Mouse (Mus musculus) cortical plate, adult 2 months (tissue): ENCODE measurements at regions not wholly inside any gene's neighbourhood (a gene's known extent, or its start where the extent isn't known, plus 50 kb on each side); places are given as distances from the start of the nearest gene placed in this dataset.

ENCODE experiments used
- CTCF ChIP-seq: fragments of 200-500 bp; IDR thresholded peaks from 2 replicates; pipeline ENCODE4 v1.5.1; 2011; ENCODE audit warnings: mild to moderate bottlenecking, control low read depth, low read length; ENCODE audit not compliant: insufficient read depth; ENCODE audit errors: extremely low read depth
- POLR2A ChIP-seq: fragments of 200-500 bp; IDR thresholded peaks from 2 replicates; pipeline ENCODE4 v1.6.1; 2011; ENCODE audit warnings: mild to moderate bottlenecking, low read length, control low read depth; ENCODE audit not compliant: insufficient read depth; ENCODE audit errors: extremely low read depth

GRCm38 (mm10) chr13:31196546-31196945 is 222.5 kb downstream of the Gm5447 start:
- TF ChIP-seq POLR2A (no peak), CTCF (no peak)
